Mouse (Mus musculus) cerebellum, adult 2 months (tissue): ENCODE results near the gene Rcc2. TPM values are rescaled to one million over a fixed set of nuclear protein-coding genes. Genes with fewer than 3 reads are reported as not detected.
A peak's percentile ranks its signal among the peaks of the same experiment; 100 is the strongest.

Source experiments
- DNase-seq, 2 experiments: peaks; one replicate each; pipeline ENCODE4 v3.0.0; 2021
- H3K27ac ChIP-seq: fragments of 200-500 bp; 2 replicates; pipeline ENCODE4 v1.5.1; 2012; ENCODE audit warnings: low read length, control low read depth, inconsistent platforms; ENCODE audit not compliant: insufficient read depth
- H3K27me3 ChIP-seq: fragments of 200-500 bp; 2 replicates; pipeline ENCODE4 v1.6.1; 2012; ENCODE audit warnings: inconsistent platforms, mild to moderate bottlenecking, low read length, moderate library complexity; ENCODE audit not compliant: control insufficient read depth, insufficient read depth
- H3K4me1 ChIP-seq: fragments of 200-500 bp; 2 replicates; pipeline ENCODE4 v1.6.1; 2011; ENCODE audit warnings: low read length; ENCODE audit not compliant: control insufficient read depth, insufficient read depth
- H3K4me3 ChIP-seq: fragments of 200-500 bp; replicated peaks from 2 replicates; pipeline ENCODE3; 2011; ENCODE audit warnings: mild to moderate bottlenecking, low read depth, low read length, control low read depth; ENCODE audit not compliant: insufficient read depth
- CTCF ChIP-seq: fragments of 200-500 bp; IDR thresholded peaks from 2 replicates; pipeline ENCODE4 v1.5.1; 2011; ENCODE audit warnings: low read depth, mild to moderate bottlenecking, control low read depth, low read length, moderate library complexity, borderline replicate concordance; ENCODE audit not compliant: insufficient read depth
- POLR2A ChIP-seq: fragments of 200-500 bp; IDR thresholded peaks from 2 replicates; pipeline ENCODE4 v1.6.1; 2011; ENCODE audit warnings: low read length, control low read depth, borderline replicate concordance; ENCODE audit not compliant: insufficient read depth
- WGBS: fragments of 180-500 bp; shearing (Covaris S2); methylation state at CpG from one replicate; pipeline ENCODE4 v1.1.7; 2018; 5-methylcytosine and 5-hydroxymethylcytosine counted together
- polyA plus RNA-seq: library from polyadenylated mRNA; depleted of rRNA; stranded (reverse); fragments of >200 nt; gene quantifications from 2 replicates; pipeline ENCODE4 v1.2.3, GENCODE M21; 2012

Gene Rcc2
- polyA plus RNA-seq, 1 experiment = 40.6 TPM

GRCm38 (mm10) chr4:140689873-140690655 is 10.3 kb upstream of the Rcc2 start:
- no peak overlapping the region for H3K4me3 ChIP-seq
- no peak for TF ChIP-seq CTCF
- TF ChIP-seq POLR2A = no peak
- no peaks in the 10 kb centered on the region for H3K27me3 ChIP-seq
- DNase-seq = no peak
- 84% methylated on average over 16 of the region's 16 CpGs for WGBS
- no peak overlapping the region for H3K27ac ChIP-seq
- no peaks in the 10 kb centered on the region for H3K4me1 ChIP-seq

GRCm38 (mm10) chr4:140691481-140691880 is 8.9 kb upstream of the Rcc2 start:
- DNase-seq = no peak
- Histone ChIP-seq H3K27me3 (no peaks in the 10 kb centered on the region), H3K4me3 (no peak overlapping the region), H3K27ac (no peak overlapping the region), H3K4me1 (no peaks in the 10 kb centered on the region)
- no peak for TF ChIP-seq CTCF
- no peak for TF ChIP-seq POLR2A
- 67% methylated on average over 7 of the region's 7 CpGs for WGBS

DNA sequence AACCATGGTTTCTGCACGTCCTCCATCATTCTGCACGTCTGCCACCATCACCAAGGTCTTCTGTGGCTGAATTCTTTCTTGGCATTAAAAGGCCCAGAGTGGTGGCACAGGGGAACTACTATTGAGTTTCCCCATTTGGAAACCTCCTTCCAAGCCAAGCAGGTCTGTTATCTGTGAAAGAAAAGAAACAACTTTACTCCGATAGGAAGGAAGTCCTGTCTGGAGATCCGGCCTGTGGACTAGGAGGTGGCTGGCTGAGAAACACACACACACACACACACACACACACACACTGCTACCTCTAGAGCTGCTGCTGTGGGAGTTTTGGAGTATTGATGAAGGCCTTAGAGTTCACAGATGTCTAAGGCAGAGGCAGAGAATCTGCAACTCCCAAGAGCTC is 6.8 kb upstream of the Rcc2 start:
- Histone ChIP-seq H3K4me1 (no peaks in the 10 kb centered on the region), H3K4me3 (no peak overlapping the region), H3K27ac (no peak overlapping the region), H3K27me3 (no peaks in the 10 kb centered on the region)
- 81% methylated on average over 4 of the region's 4 CpGs for WGBS
- TF ChIP-seq POLR2A (no peak), CTCF (no peak)
- DNase-seq = no peak

DNA sequence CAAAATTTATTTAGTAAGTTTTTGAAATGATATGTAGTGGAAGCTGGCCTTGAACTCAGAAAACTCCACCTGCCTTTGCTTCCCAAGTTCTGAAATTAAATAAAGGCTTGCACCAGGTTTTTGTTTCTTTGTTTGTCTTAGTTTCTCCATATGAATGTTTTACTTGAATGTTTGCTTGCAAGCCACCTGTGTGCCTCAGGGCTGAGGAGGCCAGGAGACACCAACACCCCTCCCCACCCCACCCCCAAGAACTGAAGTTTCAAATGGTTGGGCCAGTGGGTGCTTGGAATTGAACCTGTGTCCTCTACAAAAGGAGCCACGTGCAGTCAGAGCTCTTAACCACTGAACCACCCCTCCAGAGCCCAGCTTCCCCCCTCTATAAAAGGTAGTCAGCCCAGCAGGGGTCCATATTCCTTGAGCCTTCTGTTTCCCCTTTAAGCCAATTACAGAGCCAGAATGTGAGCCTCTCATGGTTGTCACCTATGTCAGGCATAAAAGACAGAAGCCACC is 5.7 kb upstream of the Rcc2 start:
- DNase-seq = no peak
- H3K4me1 ChIP-seq = peaks cover 3% of the 10 kb centered on the region; the same call in 1 of the 2 replicates
- H3K27ac ChIP-seq = no peak overlapping the region
- no peak overlapping the region for H3K4me3 ChIP-seq
- 40% methylated on average over 1 of the region's 1 CpGs for WGBS
- H3K27me3 ChIP-seq = no peaks in the 10 kb centered on the region
- TF ChIP-seq POLR2A (no peak), CTCF (no peak)

DNA sequence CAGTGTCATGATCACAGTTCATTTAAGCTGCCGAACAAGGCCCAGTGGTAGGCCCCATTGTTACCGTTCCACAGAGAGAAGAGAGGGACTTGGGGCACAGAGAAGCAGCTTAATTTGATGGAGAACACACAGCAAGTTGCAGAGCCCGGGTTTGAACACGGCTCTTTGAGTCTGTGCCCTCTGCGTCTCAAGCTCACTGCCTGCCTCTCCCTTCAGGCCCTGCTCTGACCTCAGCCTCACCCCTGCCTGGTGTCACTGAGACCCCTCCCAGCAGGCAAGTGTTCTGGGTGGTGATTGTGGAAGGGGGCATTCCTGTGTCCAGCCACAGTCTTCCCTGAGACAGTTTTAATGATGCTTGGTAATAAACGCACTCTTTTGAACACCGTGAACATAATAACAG is 5.2 kb upstream of the Rcc2 start:
- DNase-seq = no peak
- Histone ChIP-seq H3K4me3 (no peak overlapping the region), H3K4me1 (peaks cover 3% of the 10 kb centered on the region; the same call in 1 of the 2 replicates), H3K27ac (no peak overlapping the region), H3K27me3 (no peaks in the 10 kb centered on the region)
- no peak for TF ChIP-seq CTCF
- no peak for TF ChIP-seq POLR2A
- 78% methylated on average over 7 of the region's 7 CpGs for WGBS

DNA sequence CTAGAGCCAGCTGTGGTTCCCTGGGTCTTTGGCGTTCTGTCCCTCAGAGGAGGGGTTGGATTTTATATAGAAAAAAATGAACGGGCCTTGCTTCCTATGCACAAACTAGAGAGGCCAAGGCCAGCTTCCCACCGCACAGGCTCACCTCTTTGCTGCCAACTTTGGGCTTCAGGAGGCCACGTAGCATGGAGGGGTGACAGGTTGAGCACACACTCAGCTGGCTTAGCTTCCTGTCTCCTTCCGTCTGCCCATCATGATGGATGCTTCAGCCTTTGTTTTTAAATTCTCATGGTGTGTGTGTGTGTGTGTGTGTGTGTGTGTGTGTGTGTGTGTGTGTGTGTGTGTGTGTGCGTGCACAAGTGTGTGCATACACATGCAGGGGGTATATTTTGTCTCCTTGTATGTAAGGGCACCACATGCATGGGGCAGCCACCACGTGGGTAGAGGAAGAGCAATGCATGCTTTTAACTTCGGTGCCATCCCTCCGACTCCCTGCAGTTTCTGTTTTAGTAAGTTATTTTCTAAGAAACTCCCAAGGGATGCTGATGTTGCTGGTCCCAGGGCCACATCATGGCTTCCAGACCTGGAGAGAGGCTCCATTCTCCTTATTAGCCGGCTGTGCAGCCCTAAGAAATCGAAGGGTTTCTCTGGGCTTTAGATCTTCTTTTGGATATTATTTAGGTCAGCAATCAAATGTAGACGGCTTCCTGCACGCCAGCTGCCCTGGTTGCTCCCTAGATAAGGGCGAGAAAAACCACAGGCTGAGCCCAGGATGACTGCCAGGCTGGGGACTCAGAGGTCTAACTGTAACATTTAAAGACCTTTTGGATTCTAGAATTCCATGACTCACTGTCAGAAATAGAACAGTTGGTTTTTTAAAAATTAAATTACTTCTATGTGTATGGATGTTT is 4.4 kb upstream of the Rcc2 start:
- H3K27me3 ChIP-seq = no peaks in the 10 kb centered on the region
- H3K4me1 ChIP-seq = peaks cover 3% of the 10 kb centered on the region; the same call in 1 of the 2 replicates
- no peak overlapping the region for H3K4me3 ChIP-seq
- DNase-seq = no peak
- no peak overlapping the region for H3K27ac ChIP-seq
- TF ChIP-seq CTCF = no peak
- no peak for TF ChIP-seq POLR2A
- 52% methylated on average over 14 of the region's 14 CpGs for WGBS

DNA sequence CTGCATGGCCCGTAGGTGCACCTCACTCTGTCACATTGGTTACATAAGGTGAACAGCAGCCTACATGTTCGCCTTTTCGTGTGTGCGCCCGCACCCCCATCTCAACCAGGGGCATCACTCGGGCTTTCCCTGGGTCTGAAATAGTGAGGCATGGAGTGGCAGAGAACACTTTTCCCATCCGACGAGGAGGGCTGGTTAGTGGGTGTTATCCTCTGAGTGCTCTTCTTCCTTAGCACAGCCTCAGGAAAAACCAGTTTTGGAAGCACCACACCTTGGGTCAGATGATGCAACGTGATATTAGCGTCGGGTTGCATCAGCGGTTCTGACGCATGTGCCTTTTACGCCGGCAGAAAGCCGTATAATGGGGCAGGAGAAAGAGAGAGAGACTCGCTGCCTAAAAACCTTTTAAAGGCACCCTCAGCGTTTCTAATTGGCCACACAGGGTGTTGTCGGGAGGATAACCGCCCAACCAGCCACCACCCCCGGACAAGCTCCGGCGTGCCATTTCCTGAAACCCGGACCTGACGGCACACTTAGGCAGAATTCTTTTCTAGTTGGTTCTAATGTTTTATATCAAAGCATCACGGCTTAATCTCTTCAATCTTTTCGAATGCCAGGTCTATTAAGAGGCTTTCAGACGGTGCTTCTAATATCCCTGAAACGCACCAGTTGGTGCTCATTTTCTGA is 757 bp upstream of the Rcc2 start:
- WGBS = 5% methylated on average over 29 of the region's 29 CpGs
- Histone ChIP-seq H3K4me1 (peaks cover 3% of the 10 kb centered on the region; the same call in 1 of the 2 replicates), H3K4me3 (peak overlapping the region; percentile 62), H3K27ac (peak overlapping the region; percentile 84), H3K27me3 (no peaks in the 10 kb centered on the region)
- DNase-seq = peak; percentile 77 to 84
- TF ChIP-seq CTCF (no peak), POLR2A (peak; percentile 55; the same call in 1 of the 2 replicates)
